Mouse (Mus musculus) T-helper 1 cell (primary cell): ENCODE results near the gene Nfkbia.

Source experiments
- in situ Hi-C: fragments of 300-600 bp; cut with MboI, MseI; formaldehyde crosslinking; loops from one replicate; pipeline ENCODE4 v1.15.1; 2025; ENCODE audit warnings: high pct_unique_total_duplicates

Gene Nfkbia

DNA sequence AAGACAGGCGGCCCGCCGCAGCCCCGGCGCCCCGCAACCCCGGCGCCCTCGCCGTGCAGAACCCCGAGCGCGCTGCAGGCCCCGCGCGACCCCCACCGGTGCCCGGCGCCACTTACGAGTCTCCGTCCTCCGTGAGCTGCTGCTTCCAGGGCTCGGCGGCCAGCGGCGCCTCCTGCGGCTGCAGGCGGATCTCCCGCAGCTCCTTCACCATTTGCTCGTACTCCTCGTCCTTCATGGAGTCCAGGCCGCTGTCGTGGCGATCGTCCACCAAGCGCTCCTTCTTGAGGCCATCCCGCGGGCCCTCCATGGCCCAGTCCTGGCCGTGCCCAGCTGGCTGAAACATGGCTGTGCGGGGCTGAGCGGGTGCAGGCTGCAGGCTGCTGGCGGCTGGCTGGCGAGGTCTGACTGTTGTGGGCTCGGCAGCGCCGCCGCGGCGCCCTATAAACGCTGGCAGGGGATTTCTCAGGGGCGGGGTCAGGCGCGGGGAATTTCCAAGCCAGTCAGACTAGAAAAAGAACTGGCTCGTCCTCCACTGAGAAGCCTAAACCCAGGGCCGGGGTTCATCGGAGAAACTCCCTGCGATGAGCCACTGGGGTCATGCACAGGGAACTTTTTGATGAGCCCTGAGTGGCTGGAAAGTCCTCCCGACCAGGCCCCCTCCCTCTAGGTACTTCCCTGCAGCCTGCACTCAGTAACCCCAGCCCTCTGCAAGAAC lies at the start of gene Nfkbia:
Gene Nfkbia, minus strand, starts transcription at position 464 of the 715 bp plus-strand sequence.
- in situ Hi-C loops: no loop called here

DNA sequence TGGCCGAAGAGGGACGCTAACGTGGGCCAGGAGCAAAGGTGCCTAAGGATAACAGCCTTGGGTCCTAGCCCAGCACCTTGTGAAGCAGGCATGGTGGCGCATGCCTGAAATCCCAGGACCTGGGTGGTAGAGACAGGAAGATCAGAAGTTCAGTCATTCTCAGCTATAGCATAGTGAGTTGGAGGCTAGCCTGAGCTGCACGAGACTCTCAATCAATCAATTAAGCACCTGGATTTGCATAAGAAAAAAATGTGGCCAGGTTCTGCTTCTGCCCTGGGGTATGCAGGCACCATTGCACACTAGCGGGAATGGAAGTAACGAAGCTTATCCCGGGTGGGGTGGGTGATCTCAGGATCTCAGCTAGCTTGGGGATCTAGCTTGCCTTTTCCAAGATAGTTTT lies 46.7 kb upstream of the Nfkbia start:
- in situ Hi-C loops: no loop called here

DNA sequence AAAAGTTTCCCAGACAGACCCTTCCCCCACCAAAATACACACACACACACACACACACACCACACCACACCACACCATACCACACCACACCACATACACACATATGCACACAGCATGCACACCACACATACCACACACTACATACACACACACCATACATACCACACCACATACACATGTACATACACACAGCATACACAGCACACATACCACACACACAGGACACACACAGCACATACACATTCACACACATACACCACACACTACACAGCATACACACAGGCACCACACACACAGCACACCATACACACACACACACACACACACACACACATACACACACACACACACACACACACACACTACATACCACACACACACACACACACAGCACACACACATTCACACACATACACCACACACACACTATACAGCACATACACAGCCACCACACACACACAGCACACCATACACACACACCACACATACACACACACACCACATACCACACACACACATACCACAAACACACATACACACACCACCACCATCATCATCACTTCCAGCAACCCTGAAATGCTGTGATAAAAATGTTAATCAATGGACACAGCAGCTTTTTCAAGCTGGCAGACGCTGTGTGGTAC lies 46.0 kb upstream of the Nfkbia start:
- in situ Hi-C loops: no loop called here

DNA sequence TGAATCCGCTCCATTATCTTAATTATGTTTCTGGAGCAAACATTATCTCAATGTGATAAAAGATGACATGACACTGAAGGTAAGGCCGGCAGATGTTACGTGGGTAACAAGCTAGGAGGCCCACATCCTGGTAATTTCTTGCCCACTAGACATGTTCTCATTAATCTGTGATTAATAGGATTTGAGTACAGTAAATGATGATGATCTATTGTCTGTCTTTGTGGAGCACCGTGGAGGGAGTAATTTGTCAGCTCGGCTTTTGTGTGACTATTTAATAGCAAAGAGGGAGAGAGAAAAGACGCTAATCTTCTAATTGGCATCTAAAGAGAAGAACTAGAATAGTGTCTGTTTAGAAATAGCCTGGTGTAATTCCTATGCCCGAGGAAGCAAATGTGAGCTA lies 45.3 kb upstream of the Nfkbia start:
- in situ Hi-C loops: no loop called here

DNA sequence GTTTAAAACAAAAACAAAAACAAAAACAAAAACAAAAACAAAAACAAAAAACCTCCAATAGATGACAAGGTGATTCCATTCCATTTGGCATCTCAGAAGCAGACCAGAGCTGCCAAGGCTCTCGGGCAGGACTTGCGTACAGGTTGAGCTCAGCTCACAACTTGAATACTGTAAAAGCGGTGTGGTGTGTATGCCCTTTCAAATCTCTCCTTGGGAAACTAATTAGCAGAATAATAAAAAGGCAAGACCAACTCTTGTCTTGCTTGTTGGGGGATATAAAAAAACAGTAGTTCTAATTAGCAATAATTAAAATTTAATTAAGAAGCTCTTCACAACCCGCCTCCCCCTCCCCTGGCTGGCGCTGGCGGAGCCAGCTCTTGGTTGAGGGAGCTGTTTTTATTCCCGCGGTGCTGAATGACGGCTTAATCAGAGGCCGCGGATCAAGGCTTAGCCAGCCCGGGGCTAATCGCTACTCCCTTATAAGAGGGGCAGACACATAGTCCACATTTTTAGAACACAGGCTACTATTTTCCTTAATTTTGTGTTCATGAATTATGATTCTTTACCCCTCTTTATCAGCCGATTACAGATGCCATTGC lies 44.2 kb upstream of the Nfkbia start:
- in situ Hi-C loops: no loop called here

DNA sequence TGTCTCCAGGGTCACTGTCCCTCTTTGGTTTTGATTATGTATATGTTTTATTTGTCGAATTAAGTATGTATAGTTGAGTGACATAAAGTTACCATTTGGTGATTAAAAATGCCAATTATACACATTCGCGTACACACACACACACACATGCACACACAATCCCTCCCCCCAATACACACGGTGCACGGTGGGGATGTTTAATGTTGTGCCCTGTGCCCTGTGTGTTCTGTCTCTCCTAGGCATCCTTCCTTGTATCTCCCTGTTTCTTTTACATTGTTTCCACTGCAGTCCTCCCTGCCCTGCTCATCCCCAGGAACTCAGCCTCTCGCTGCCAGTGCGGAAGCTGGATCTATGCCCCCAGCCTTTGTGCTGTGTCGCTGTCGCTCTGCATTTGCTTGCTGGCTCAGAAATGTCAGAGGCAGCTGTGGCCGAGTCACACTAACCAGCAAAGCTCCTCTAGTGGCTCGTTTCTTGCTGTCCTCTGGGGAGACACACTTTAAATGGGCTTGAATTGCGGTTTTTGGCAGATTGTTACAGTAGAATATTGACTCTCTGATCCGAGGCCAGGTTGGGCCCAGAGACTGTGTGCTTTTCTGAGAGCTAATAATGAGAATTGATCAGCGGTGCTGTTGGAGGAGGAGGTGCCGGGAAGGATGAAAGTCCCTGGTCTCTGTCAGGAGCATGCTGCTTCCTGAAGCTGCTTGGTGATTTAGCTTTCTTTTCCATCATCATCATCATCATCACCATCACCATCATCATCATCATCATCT lies 34.7 kb upstream of the Nfkbia start:
- in situ Hi-C loops: no loop called here

DNA sequence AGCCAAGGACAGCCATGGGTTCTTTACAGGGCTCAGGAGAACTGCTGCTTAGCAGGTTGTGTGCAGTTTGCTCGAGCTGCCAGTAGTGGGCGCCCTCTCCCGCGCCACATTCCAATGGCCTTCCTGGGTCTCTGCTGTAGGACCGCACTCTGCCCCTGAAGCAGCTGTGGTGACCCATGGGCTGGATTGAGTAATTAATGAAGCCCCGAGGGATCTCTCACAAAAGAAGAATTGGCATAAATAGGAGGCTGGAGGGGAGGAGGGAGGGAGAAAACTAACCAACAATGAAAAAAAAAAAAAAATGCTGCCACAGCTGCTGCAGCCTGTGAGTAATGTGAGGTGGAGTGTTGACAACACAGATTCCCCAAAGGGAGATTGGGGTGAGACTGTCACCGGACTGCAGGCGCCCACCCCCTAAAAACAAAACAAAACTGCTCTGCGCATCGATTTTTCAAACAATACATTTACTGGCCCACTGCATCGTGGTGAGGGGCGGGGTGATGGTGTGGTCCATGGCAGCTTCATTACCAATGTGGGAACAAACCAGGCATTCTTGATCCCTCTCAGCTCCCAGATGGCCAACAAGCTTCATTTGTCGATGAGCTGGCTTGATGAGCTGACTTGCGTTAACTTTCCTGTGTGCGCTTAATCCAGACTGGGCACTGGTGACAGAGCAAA lies 25.8 kb upstream of the Nfkbia start:
- in situ Hi-C loops: no loop called here

DNA sequence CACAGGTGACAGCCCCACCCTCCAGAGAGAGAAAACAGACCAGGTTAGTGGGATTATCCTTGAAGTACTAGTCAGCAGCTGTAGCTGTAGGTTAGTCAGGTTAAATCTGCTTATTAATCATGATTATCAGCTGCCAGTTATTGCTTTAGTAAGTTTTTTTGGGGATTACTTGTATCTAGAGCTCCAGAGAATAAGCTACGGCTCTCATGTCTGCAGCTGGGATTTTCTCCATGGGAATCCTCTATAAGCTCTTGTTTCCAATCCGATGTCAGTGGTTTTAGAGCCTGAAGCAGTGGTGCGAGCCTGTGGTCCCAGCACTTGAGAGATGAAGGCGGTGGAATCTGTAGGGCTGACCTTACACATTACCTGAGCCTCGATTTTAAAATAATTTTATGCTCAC lies 16.4 kb upstream of the Nfkbia start:
- in situ Hi-C loops: no loop called here

DNA sequence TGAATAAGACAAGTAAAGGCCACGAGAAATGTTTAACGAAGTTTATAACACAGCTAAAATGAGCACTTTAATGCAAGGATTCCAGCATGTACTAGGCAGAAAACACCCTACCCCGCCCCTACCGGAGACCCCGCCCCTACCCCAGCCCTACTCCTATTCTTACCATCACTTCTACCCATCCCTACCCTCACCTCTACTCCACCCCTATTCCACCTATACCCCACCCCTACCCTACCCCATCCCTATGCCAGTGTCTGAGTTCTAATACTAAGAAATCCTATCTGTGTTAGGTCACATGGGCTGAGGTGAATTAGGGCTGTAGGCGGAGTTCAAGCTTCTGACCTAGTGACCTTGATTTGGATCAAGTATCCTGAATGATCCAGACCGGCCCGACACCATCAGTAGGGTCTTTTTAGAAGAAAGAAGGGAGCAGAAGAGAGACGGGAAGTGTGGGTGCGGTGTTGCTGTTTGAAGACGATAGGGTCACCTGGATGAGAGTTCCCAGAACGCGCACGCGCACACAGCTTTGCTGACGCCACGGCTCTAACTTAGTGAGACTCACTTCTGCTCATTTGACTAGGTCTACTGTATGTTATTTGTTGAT lies 15.0 kb upstream of the Nfkbia start:
- in situ Hi-C loops: no loop called here

DNA sequence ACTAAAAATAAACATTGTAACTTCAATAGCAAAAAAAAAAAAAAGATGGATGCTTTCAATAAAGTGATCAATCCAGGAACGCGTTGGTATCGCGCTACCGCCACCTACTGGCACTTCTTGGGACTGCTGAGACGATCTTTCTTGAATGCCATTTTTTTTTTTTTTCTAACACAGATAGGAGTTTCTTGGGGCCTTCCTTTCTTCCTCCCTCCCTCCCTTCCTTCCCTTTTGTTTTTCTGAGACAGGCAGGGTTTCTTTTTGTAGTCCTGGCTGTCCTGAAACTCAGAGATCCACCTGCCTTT lies 13.5 kb upstream of the Nfkbia start:
- in situ Hi-C loops: no loop called here

DNA sequence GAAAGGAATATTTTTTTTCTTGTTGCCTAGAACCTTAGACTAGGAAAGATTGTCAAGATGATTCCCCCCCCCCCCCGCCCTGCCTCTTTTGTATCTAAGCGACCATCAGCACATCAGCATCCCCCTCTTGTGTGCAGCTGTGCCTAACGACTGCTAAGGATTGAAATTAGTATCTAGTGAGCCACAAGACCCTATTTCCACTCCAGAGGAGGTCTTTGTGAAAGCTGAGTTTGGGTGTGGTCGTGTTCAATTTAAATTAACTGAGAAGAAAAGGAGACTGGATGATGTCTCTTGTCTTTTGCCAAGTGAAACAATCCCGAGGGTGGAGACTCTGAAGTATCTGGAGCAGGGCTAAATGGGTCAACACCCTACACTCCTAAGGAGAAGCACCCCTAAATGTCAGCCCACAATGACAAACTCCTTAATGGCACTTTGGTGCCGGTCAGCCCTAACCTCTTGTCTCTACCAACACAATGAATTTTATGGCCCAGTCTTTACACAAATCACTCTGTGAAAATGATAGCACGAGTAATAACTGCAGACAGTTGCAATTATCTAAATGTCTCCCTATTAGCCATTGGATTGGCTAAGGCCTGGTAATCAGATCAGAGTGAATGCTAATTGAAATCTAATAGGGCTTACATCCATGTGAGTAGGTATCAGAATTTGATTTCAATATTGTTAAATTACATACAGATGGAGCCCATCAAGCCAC lies 13.0 kb upstream of the Nfkbia start:
- in situ Hi-C loops: no loop called here

DNA sequence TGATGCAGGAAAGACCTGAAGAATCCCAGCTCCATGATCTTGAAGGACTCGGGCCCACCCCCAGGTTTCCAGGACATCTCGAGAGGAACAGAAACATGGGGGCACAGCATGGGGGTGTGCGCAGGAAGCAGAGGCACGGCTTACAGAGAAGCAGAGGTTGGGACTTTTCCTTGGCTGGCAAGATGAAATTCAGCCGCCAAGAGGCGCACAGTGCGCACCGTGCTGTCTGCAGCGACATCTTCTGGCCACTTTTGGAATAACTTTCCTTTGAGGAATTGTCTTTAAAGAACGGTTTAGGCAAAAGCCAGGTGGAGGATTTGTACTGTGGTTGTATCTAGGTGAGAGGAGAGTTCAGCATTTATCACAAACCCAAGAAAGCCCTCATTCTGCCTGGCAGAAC lies 6.6 kb upstream of the Nfkbia start:
- in situ Hi-C loops: loop anchor here (5.0 kb wide), 2 partner anchors 112 to 182 kb away; no protein-coding TSS in a partner anchor

DNA sequence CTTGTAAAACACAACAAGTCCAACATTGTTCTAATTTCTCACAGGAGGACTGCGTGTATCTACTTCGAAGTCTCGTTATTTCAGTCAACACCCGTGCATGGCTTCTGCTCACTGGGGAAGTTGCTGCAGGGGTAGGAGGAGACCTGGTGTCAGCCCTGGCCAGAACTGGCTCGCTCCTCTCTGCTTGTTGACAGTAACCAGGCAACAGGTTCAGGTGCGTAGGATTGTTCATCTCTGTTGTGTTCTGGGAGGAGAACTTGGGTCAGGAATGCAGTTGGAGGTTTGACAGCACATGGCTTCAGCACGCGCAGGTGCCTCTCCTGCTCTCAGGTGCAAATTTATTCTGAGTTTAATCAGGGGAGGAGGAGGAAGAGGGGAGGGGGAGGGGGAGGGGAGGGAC lies 5.3 kb upstream of the Nfkbia start:
- in situ Hi-C loops: loop anchor here (5.0 kb wide), 2 partner anchors 110 to 180 kb away; no protein-coding TSS in a partner anchor

DNA sequence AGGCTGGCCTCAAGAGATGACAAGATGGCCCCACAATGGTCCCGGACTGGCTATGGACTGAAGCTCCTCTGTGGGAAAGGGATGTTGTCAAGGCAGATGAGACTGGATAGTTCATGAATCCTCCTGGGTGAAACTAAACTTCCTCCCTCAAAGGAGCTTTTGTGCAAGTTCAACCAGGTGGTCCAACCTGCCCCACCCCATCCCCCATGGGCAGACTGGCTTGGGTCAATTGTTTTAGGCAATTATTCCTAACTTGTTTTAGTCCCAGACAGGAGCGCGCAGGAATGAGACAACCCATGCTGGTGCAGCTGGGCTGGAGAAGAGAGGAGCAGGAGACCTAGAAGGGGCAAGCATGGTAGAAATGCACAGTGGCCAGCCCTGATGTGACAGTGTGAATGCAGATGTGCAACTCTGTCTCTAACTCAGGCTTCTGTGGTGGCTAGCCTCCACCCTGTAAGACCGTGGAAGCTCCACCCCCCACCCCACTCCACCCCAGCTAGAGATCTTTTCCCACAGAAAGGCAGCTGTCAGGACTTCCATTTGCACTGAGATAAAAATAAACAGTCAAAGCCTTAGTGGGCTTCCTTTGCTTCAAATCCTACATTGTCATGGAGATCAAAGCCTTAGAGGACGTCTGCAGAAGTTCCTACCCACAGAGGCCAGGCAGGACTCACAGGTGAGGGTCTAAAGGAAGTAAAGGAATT lies 3.6 kb upstream of the Nfkbia start:
- in situ Hi-C loops: loop anchor here (5.0 kb wide), 2 partner anchors 109 to 179 kb away; no protein-coding TSS in a partner anchor

DNA sequence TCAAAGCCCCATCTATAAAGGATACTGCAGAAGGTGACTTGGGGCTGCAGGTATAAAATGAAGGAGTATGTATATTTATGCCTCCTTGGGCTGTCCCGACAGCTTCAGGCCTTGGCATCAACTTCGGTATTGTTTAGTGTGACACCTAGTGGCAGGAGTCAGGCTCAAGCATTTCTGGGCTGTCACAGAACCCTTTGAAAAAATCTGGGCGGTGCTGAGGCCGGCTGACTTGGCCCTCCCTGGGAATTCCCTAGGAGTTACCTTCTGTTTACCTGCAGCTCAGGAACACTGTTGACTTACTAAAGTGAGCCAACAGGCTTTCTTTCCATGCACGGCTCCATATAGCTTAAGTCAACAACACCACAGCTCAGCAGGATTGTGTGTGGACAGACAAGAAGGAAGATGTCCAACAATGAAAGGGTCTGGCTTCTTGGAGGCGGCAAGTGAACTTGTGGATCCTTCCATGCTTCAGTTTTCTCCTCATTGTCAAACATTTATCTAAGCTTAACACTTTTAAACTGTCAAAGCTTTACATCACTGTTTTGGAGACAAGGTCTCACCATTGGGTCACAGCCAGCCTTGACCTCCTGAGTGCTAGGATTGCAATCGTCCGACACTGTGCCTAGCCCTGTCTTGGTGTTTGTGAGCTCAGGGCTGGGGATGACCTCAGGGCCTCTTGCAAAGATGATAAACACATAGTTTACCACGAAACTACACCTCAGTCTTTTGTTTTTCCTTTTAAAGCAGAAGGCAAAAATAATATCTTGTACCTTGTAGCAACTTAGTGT lies 2.9 kb upstream of the Nfkbia start:
- in situ Hi-C loops: loop anchor here (5.0 kb wide), 2 partner anchors 108 to 178 kb away; no protein-coding TSS in a partner anchor

DNA sequence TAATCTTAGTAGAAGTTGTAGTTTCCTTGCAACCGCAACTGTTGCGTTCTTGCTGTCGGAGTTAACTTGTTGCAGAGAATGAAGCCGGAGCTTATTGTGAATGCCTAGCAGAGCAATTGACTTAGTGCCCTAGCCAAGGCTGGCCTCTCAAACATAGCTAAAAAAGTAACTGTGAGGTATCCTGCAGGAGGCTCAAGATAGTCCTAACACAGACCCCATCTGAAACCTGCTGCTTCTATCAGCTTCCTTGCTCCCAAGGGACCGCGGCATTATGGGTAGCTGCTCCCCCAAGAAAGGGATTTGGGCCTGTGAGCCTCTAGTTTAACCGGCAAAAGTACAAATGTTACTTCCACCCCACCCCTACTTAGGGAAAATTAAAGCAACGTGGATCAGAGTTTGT lies 934 bp upstream of the Nfkbia start:
- in situ Hi-C loops: no loop called here

DNA sequence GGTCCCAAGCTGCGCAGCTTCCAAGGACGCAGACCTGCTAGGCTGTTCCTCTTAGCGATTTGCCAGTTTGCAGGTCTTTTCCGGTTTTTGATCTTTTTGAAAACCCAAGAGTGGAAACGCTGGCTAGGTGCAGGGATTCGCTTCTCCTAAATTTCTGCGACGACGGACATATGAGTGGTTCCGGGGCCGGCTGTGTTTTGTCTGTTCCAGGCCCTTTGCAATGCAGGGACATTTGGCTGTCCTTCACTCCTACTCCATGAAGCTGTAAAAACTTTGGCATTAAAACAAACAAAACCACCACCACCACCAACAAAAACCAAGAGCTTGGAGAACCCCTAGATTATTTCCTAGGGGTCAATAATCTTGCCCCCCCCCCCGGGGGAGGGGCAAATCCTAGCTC lies 494 bp upstream of the Nfkbia start:
- in situ Hi-C loops: no loop called here

DNA sequence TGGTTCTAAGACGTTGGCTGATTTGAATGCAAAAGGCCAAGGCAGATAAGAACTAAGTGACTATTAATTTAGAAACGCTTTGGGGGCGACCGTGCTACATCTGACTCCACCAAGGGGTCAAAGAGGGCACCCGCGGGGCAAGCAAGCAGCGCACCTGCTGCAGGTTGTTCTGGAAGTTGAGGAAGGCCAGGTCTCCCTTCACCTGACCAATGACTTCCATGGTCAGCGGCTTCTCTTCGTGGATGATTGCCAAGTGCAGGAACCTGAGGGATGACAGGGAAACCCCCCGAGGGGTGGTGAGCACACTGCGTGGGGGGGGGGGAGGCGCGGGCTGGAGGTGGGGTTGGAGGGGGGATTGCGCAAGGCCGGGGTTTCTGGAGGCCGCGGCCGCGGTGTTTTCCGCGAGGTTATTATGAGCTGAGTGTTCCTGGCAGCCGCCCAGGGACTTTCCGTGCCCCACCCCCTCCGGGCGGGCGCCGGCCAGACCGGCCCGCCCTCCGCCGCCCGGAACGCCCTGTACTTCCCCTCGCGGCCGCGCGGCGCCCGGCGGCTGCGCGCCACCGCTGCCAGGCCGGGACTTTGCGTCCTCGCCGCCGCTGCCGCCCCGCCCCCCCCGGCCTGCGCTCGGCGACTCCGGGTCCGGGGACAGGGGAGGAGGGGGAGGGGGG lies 797 bp downstream of the Nfkbia start:
- in situ Hi-C loops: no loop called here
